Mouse (Mus musculus): ENCODE data around the gene Peak1. TPM values are rescaled to one million over a fixed set of nuclear protein-coding genes. Genes with fewer than 3 reads are reported as not detected.
"Not testable (repeated sequence)": the region's sequence is repeated elsewhere in the genome, so short reads cannot be mapped to it uniquely, and the experiment has no call there.

Peak1 gene
- polyA plus RNA-seq, 1 experiment from 2014 or later, result 23.1 TPM

- no peak overlapping the region for H3K27ac ChIP-seq (ENCODE audit: low read depth, low read length)
- H3K4me3 ChIP-seq (ENCODE audit: low read length), result no peak overlapping the region
- H3K36me3 ChIP-seq (ENCODE audit: control insufficient read depth, insufficient read depth, low read length), result peaks cover 10% of the 10 kb centered on the region; the same call in 1 of the 2 replicates
- no peaks in the 10 kb centered on the region for H3K27me3 ChIP-seq (ENCODE audit: control insufficient read depth, insufficient read depth, low read length)
- no peak overlapping the region for H3K9ac ChIP-seq (ENCODE audit: low read depth, low read length)
- no peak for ATAC-seq (ENCODE audit: low FRiP score, low TSS enrichment)
- no peaks in the 10 kb centered on the region for H3K4me1 ChIP-seq (ENCODE audit: control insufficient read depth, insufficient read depth, low read length)
- H3K9me3 ChIP-seq (ENCODE audit: control insufficient read depth, low read length), result no peaks in the 10 kb centered on the region
- H3K4me2 ChIP-seq (replicated peaks; ENCODE audit: low read depth, low read length), result no peak overlapping the region
Measured at GRCm38 (mm10) chr9:56230906-56231305, 187.0 kb downstream of the Peak1 start.

- no peak overlapping the region for H3K27ac ChIP-seq (ENCODE audit: low read depth, low read length)
- ATAC-seq (ENCODE audit: low FRiP score, low TSS enrichment), result no peak
- H3K4me3 ChIP-seq (ENCODE audit: low read length), result no peak overlapping the region
- 92% methylated on average over 7 of the region's 7 CpGs for WGBS
- H3K4me1 ChIP-seq (ENCODE audit: control insufficient read depth, insufficient read depth, low read length), result no peaks in the 10 kb centered on the region
- peaks cover 10% of the 10 kb centered on the region; the same call in 1 of the 2 replicates for H3K36me3 ChIP-seq (ENCODE audit: control insufficient read depth, insufficient read depth, low read length)
- H3K9me3 ChIP-seq (ENCODE audit: control insufficient read depth, low read length), result no peaks in the 10 kb centered on the region
- no peak overlapping the region for H3K9ac ChIP-seq (ENCODE audit: low read depth, low read length)
- H3K4me2 ChIP-seq (replicated peaks; ENCODE audit: low read depth, low read length), result no peak overlapping the region
- H3K27me3 ChIP-seq (ENCODE audit: control insufficient read depth, insufficient read depth, low read length), result no peaks in the 10 kb centered on the region
Measured at GRCm38 (mm10) chr9:56227626-56228025, 190.2 kb downstream of the Peak1 start.

- not testable (repeated sequence) for H3K27ac ChIP-seq (ENCODE audit: low read depth, low read length); H3K4me1 ChIP-seq (ENCODE audit: control insufficient read depth, insufficient read depth, low read length); H3K27me3 ChIP-seq (ENCODE audit: control insufficient read depth, insufficient read depth, low read length); H3K4me3 ChIP-seq (ENCODE audit: low read length); H3K9me3 ChIP-seq (ENCODE audit: control insufficient read depth, low read length); H3K9ac ChIP-seq (ENCODE audit: low read depth, low read length)
- peak; percentile 100 for ATAC-seq (ENCODE audit: low FRiP score, low TSS enrichment)
- Histone ChIP-seq H3K36me3 (ENCODE audit: control insufficient read depth, insufficient read depth, low read length) (peaks cover 14% of the 10 kb centered on the region; the same call in 1 of the 2 replicates), H3K4me2 (replicated peaks; ENCODE audit: low read depth, low read length) (peak overlapping the region; percentile 31; the same call in 1 of the 2 replicates)
- WGBS, result 23% methylated on average over 31 of the region's 45 CpGs
Measured at GRCm38 (mm10) chr9:56223429-56224051, 194.3 kb downstream of the Peak1 start.

- peaks cover 4% of the 10 kb centered on the region; the same call in 1 of the 2 replicates for H3K36me3 ChIP-seq (ENCODE audit: control insufficient read depth, insufficient read depth, low read length)
- ATAC-seq (ENCODE audit: low FRiP score, low TSS enrichment), result no peak
- 0 out of 2 replicates have a peak, but pooled peaks cover 2% of the 10 kb centered on the region for H3K4me1 ChIP-seq (ENCODE audit: control insufficient read depth, insufficient read depth, low read length)
- H3K27me3 ChIP-seq (ENCODE audit: control insufficient read depth, insufficient read depth, low read length), result no peaks in the 10 kb centered on the region
- H3K9me3 ChIP-seq (ENCODE audit: control insufficient read depth, low read length), result no peaks in the 10 kb centered on the region
- 84% methylated on average over 2 of the region's 2 CpGs for whole genome bisulfite sequencing
- H3K4me3 ChIP-seq (ENCODE audit: low read length), result no peak overlapping the region
- H3K27ac ChIP-seq (ENCODE audit: low read depth, low read length), result no peak overlapping the region
- no peak overlapping the region for H3K4me2 ChIP-seq (replicated peaks; ENCODE audit: low read depth, low read length)
- no peak overlapping the region for H3K9ac ChIP-seq (ENCODE audit: low read depth, low read length)
Measured at GRCm38 (mm10) chr9:56218860-56219259, 199.0 kb downstream of the Peak1 start.

- ATAC-seq (ENCODE audit: low FRiP score, low TSS enrichment), result no peak
- no peaks in the 10 kb centered on the region for H3K27me3 ChIP-seq (ENCODE audit: control insufficient read depth, insufficient read depth, low read length)
- H3K9me3 ChIP-seq (ENCODE audit: control insufficient read depth, low read length), result no peaks in the 10 kb centered on the region
- no peak overlapping the region for H3K9ac ChIP-seq (ENCODE audit: low read depth, low read length)
- H3K36me3 ChIP-seq (ENCODE audit: control insufficient read depth, insufficient read depth, low read length), result peaks cover 4% of the 10 kb centered on the region; the same call in 1 of the 2 replicates
- 0 out of 2 replicates have a peak, but pooled peaks cover 5% of the 10 kb centered on the region for H3K4me1 ChIP-seq (ENCODE audit: control insufficient read depth, insufficient read depth, low read length)
- no peak overlapping the region for H3K4me2 ChIP-seq (replicated peaks; ENCODE audit: low read depth, low read length)
- no peak overlapping the region for H3K4me3 ChIP-seq (ENCODE audit: low read length)
- no peak overlapping the region for H3K27ac ChIP-seq (ENCODE audit: low read depth, low read length)
- WGBS, result 82% methylated on average over 2 of the region's 2 CpGs
Measured at GRCm38 (mm10) chr9:56218043-56218442, 199.8 kb downstream of the Peak1 start.

- Histone ChIP-seq H3K9ac (ENCODE audit: low read depth, low read length) (no peak overlapping the region), H3K4me2 (replicated peaks; ENCODE audit: low read depth, low read length) (no peak overlapping the region), H3K27me3 (ENCODE audit: control insufficient read depth, insufficient read depth, low read length) (no peaks in the 10 kb centered on the region), H3K4me1 (ENCODE audit: control insufficient read depth, insufficient read depth, low read length) (0 out of 2 replicates have a peak, but pooled peaks cover 5% of the 10 kb centered on the region), H3K27ac (ENCODE audit: low read depth, low read length) (no peak overlapping the region), H3K36me3 (ENCODE audit: control insufficient read depth, insufficient read depth, low read length) (peaks cover 2% of the 10 kb centered on the region; the same call in 1 of the 2 replicates), H3K4me3 (ENCODE audit: low read length) (no peak overlapping the region), H3K9me3 (ENCODE audit: control insufficient read depth, low read length) (no peaks in the 10 kb centered on the region)
- ATAC-seq (ENCODE audit: low FRiP score, low TSS enrichment), result no peak
- WGBS, result 85% methylated on average over 1 of the region's 1 CpGs
Measured at GRCm38 (mm10) chr9:56217386-56217785, 200.5 kb downstream of the Peak1 start.

- Histone ChIP-seq H3K27ac (ENCODE audit: low read depth, low read length) (no peak overlapping the region), H3K9me3 (ENCODE audit: control insufficient read depth, low read length) (no peaks in the 10 kb centered on the region), H3K9ac (ENCODE audit: low read depth, low read length) (no peak overlapping the region), H3K36me3 (ENCODE audit: control insufficient read depth, insufficient read depth, low read length) (no peaks in the 10 kb centered on the region), H3K4me3 (ENCODE audit: low read length) (no peak overlapping the region), H3K27me3 (ENCODE audit: control insufficient read depth, insufficient read depth, low read length) (no peaks in the 10 kb centered on the region), H3K4me2 (replicated peaks; ENCODE audit: low read depth, low read length) (no peak overlapping the region), H3K4me1 (ENCODE audit: control insufficient read depth, insufficient read depth, low read length) (0 out of 2 replicates have a peak, but pooled peaks cover 5% of the 10 kb centered on the region)
- 39% methylated on average over 11 of the region's 11 CpGs for WGBS
- no peak for ATAC-seq (ENCODE audit: low FRiP score, low TSS enrichment)
Measured at GRCm38 (mm10) chr9:56213451-56214291, 204.2 kb downstream of the Peak1 start.

- no peak overlapping the region for H3K27ac ChIP-seq (ENCODE audit: low read depth, low read length)
- H3K4me3 ChIP-seq (ENCODE audit: low read length), result no peak overlapping the region
- ATAC-seq (ENCODE audit: low FRiP score, low TSS enrichment), result no peak
- no peak overlapping the region for H3K4me2 ChIP-seq (replicated peaks; ENCODE audit: low read depth, low read length)
- H3K4me1 ChIP-seq (ENCODE audit: control insufficient read depth, insufficient read depth, low read length), result 0 out of 2 replicates have a peak, but pooled peaks cover 3% of the 10 kb centered on the region
- no peaks in the 10 kb centered on the region for H3K9me3 ChIP-seq (ENCODE audit: control insufficient read depth, low read length)
- no peak overlapping the region for H3K9ac ChIP-seq (ENCODE audit: low read depth, low read length)
- H3K36me3 ChIP-seq (ENCODE audit: control insufficient read depth, insufficient read depth, low read length), result peaks cover 19% of the 10 kb centered on the region
- no peaks in the 10 kb centered on the region for H3K27me3 ChIP-seq (ENCODE audit: control insufficient read depth, insufficient read depth, low read length)
- 86% methylated on average over 8 of the region's 8 CpGs for WGBS
Measured at GRCm38 (mm10) chr9:56208817-56209216, 209.1 kb downstream of the Peak1 start.

- Histone ChIP-seq H3K9ac (ENCODE audit: low read depth, low read length) (no peak overlapping the region), H3K36me3 (ENCODE audit: control insufficient read depth, insufficient read depth, low read length) (peaks cover 19% of the 10 kb centered on the region), H3K9me3 (ENCODE audit: control insufficient read depth, low read length) (no peaks in the 10 kb centered on the region), H3K4me3 (ENCODE audit: low read length) (no peak overlapping the region), H3K27ac (ENCODE audit: low read depth, low read length) (no peak overlapping the region), H3K4me1 (ENCODE audit: control insufficient read depth, insufficient read depth, low read length) (no peaks in the 10 kb centered on the region), H3K4me2 (replicated peaks; ENCODE audit: low read depth, low read length) (no peak overlapping the region), H3K27me3 (ENCODE audit: control insufficient read depth, insufficient read depth, low read length) (no peaks in the 10 kb centered on the region)
- ATAC-seq (ENCODE audit: low FRiP score, low TSS enrichment), result no peak
- WGBS, result 79% methylated on average over 5 of the region's 5 CpGs
Measured at GRCm38 (mm10) chr9:56207516-56207915, 210.4 kb downstream of the Peak1 start.

All from kidney, embryonic 14.5 days (tissue).